Mouse (Mus musculus): ENCODE results near the gene Endou. TPM values are rescaled to one million over a fixed set of nuclear protein-coding genes. Genes with fewer than 3 reads are reported as not detected.

The Endou gene
- 3.1 and 3.3 TPM in 2 replicates for polyA plus RNA-seq (2012; ENCODE audit: low replicate concordance)

DNA sequence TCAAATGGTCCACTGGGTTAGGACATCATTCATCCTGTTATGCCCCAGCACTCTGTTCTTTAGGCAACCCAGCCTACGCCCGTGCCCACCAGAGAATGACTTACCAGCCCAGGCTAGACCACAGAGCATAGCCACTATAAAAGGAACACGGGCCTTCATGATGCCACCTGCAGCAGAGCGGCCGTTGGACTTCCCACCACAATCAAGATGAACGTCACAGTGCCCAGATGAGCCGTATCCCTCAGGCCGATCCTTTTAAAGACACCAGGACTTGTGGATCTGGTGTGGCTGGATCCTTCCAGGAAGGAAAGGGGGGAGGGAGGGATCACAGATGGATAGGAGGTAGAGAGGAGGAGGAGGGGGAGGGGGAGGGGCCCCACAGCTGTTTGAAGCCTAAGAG lies at the start of gene Endou:
TSS of gene Endou (minus strand) at position 229 of the 400 bp plus-strand sequence.

DNA sequence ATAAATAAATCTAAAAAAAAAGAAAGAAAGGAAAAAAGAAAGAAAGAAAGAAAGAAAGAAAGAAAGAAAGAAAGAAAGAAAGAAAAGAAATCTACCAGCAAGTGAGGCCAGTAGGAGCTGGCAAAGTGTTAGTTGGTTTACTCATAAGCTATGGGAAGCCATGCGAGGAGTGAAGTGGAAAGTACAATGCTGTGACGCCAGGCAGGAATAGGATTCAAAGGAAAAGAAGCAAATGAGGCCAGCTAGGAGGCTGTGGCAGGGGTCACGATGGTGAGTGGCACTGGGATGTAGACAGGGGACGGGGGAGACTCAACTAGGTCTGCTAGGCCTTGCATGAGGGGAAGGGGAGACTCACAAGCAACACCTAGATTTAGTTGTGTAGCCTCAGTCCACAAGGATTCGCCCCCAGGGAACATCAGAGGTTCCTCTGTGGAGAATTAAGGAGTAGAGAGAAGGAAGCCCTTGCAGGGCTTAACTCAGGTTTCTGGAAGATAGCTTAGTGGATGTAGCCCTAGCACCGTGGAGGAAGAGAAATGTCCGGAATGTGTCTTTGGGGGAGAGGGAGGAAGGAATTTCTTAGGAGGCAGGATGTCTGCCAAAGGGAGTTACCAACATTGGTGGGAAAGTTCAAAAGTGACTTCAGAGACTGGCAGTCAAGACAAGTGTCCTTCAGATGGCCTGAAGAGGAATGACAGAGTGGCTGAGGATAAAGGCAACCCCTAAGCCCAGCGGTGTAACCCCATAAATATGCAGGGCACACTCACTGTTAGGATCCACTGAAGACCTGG lies 47.4 kb upstream of the Endou start, which contains the start of gene Slc48a1:
TSS of gene Slc48a1 (plus strand) at position 210 of the 788 bp plus-strand sequence.

DNA sequence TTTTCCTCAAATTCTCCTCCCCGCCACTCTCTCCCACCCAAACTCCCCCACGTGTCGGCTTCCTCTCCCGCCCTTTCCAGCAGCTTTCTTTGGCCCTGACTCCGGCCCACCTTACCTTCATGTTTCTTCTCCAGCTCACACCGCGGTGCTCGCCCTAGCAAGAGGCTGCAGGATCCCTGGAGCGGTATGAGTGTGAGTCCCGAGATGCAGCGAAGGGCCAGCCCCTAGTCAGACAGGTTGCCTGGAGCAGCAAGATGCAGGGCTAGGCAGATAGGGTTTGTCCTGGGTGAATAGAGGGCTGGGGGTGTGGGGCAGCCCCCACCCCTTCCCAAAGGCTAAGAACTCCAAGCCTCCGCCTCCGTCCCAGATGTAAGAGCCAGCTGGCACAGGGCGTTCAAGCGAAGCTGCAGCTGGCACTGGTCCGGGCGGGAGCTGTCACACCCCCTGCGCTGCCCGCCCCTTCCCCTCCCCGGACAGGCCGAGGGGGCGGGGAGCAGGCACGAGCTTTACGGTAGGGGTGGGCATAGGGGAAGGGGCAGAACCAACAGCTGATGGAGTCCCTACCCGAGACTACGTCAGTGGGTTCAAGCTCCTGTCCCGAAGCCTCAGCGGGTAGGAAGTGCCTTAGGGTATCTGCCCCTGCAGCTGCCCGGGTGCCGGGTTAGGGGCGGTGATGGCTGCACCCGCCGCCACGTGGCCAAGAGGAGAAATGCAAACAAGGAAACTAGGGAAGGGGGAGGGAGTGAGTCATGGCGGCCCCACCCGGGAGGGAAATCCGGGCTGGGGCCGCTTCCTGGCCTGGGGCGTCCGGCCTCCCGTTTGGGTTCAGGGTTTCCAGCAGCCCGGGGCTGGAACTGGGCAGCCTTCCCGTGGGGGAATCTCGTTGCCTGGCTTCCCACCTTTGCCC lies 36.4 kb upstream of the Endou start, which contains the start of gene Rapgef3:
TSS of gene Rapgef3 (minus strand) at position 693 of the 907 bp plus-strand sequence.

DNA sequence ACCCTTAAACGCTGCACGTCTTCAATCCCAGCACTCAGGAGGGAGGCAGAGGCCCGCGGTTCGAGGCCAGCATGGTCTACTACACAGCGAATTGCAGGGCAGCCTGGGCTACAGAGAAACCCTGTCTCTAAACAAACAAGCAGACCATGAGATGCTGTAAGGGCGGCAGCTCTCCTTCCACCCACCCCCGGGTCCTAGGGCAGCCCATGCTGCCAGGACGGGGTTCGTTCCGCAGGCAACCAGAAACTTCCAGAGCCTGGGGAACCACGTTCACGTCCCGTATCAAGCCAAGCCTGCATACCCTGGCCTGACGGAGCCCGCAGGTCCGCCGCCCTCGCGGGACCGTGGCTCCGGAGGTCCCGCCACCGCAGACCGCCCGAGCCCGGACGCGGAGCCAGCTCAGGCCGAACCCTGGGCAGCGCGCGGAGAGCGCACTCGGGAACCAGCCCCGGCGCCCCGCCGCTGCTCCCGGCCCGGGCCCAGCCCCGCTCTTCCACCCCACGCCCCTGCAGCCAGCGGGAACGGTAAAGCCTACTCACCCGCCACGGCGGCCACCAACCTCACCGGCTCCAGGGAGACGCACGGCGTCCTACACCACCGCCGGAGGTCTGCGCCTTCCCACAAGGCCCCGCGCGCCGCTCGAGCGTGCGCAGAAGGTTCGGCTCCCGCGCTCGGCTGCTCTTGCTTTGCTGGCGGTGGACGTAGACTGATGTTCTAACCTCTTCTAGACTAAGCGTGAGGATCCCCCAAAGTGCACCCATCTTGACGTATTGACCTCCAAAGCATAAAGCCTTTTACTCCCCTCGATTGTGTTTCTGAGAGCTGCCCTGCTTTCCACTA lies 25.7 kb downstream of the Endou start, which contains the start of gene Rpap3:
TSS of gene Rpap3 (minus strand) at position 615 of the 840 bp plus-strand sequence.

Other genes with a start within 250 kb of the Endou start
- gene Rpap3, start 25.5 kb downstream of the Endou start, polyA plus RNA-seq (2012; ENCODE audit: low replicate concordance), result 6.2 and 8.8 TPM in 2 replicates
- gene Rapgef3, start 36.6 kb upstream of the Endou start, polyA plus RNA-seq (2012; ENCODE audit: low replicate concordance), result 4.1 and 4.6 TPM in 2 replicates
- 31.6 and 72.2 TPM in 2 replicates for gene Slc48a1, start 47.2 kb upstream of the Endou start, polyA plus RNA-seq (2012; ENCODE audit: low replicate concordance)
- 195 and 559 TPM in 2 replicates for gene Hdac7, start 113.2 kb upstream of the Endou start, polyA plus RNA-seq (2012; ENCODE audit: low replicate concordance)
- 0.25 TPM in 2 replicates for gene Vdr, start 179.3 kb upstream of the Endou start, polyA plus RNA-seq (2012; ENCODE audit: low replicate concordance)
- 10.3 and 20.9 TPM in 2 replicates for gene Tmem106c, start 232.9 kb upstream of the Endou start, polyA plus RNA-seq (2012; ENCODE audit: low replicate concordance)